Mouse (Mus musculus) urinary bladder, postnatal 36 days (tissue): ENCODE results near the gene Wbp1l.

Experiments used
- DNase-seq, 2 experiments: peaks; one replicate each; pipeline ENCODE4 v3.0.0; 2022; ENCODE audit warnings: low spot score in 2 of 2, mixed read lengths in 1 of 2

The Wbp1l gene

DNA sequence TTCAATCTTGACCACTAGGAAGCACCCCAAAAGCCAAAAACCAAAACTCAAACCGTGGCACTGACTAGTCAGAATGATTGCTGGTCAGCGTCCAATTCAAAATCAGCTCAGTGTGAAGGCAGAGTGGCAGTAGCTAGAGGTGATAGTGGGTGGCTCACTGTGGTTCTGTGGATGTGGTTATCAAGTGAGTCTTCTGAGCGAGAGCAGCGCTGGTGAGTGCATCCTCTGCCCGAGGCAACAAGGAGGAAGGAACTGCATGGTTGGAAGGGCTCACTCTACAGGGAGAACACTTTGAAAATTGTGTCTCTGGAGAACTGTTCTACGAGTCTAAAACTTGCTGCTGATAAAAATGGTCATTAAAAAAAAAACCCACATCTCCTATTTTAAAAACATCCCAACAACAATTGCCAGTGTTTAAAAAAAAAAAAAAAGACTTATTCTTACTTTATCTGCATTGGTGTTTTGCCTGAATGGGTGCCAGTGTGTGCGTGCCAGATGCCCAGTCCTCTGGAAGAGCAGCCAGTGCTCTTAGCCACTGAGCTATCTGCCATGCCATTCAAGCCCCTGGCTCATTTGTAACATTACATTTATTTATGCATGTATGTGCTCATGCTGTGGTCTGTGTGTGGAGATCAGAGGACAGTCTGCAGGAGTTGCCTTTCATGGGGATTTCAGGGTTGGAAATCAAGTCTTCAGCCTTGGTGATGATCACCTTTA is 107.1 kb downstream of the Wbp1l start:
- DNase-seq, result no peak

DNA sequence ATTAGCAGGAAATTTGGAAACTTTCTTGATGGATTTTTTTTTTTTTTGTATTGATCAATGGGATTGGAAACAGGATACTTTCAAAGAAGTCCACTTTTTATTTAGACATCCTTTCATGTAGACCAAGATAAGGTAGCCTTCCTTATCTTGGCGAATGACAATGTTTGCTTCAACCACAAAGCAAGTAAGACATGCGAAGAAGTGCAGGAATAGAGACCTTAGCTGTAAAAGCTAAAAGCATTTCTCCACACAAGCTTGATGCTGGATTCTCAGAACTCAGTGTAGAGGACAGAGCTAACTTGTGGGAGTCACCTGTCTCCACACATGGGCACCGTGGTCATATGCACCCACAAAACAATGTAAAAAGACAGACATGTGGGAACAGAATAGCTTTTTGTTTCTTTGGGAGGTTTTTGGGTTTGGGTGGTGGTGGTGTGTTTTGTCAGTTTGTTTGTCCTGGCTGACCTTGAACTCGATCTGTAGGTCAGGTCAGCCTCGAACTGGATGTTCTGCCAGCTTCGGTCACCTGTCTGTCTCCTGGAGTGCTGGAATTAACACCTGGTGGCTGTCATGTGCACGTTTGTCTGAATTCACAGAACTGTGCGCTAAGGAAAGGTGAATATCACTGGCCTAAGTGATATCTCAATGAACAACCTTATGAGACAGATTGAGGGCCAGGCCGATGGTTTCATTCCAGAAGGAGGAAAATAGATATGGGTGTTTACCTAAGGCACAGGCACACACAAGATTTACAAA is 107.8 kb downstream of the Wbp1l start:
- no peak for DNase-seq
